Mouse (Mus musculus) brain, embryonic 18.5 days (tissue): Measurements from ENCODE around the gene Hist1h4a.
"Not testable (repeated sequence)": the region's sequence is repeated elsewhere in the genome, so short reads cannot be mapped to it uniquely, and the experiment has no call there.

Experiments used
- DNase-seq: peaks from one replicate; pipeline ENCODE4 v3.0.0-alpha.2; 2012; ENCODE audit warnings: low read depth, low spot score

The Hist1h4a gene

DNA sequence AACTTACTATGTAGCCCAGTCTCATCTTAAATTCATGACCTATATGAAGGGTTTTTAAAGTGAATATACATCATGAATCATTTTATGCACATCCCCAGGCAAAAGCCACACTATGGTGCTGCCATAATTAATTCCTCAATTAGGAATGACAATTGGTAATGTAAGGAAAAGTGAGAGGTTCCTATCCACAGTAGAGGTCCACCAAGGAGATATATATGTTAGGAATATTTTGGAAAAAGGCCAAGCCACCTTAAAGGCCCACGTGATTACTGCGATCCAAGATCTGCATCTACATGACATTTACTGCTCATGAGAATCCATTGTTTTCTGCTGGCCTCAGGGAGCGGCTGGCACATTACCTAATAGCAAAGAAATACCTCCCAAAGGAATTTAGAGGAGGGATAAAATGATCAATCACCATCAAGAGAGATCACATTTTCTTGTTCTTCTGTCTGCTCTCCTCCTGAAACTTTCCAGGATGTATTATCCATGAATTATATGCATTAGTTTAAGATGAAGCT, 1.7 kb downstream of the Hist1h4a start:
- no peak for DNase-seq

DNA sequence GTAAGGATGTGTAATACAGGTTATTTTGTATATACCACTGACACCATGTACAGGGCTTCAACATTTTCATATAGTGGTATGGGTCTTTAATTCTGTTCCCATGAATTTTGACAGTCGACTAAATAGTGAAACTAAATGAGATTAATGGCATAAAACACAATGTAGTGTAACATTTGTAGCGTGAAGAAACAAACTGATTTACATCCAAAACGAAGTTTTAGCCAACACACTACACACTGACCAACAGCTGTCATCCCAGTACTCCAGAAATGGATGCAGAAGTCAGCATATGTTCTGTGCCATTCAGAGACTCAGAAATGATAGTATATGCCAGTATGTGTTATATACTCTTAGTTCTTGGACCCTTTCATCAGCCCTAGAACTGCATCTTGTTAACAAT, 3.1 kb downstream of the Hist1h4a start:
- no peak for DNase-seq

DNA sequence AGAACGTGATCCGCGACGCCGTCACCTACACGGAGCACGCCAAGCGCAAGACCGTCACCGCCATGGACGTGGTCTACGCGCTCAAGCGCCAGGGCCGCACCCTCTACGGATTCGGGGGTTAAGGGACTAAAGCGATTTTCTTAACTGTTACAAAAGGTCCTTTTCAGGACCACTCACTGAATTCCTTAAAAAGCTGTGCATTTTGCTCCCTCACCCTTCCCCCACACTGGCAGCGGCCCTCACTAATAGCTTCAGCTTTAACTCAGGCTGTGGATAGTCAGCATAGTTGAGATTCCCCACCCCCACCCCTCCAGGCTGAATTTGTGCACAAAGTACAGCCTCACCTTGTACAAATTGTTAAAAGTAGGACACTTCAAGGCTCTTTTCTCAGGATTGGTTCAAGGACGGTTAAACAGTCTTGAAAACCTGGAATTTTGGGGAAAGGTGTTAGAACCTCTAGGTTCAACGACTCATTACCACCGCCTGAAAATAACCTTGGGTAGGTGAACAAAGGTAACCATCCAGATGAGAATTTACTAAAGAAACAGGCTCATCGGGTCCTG, 3.7 kb downstream of the Hist1h4a start:
- no peak for DNase-seq

DNA sequence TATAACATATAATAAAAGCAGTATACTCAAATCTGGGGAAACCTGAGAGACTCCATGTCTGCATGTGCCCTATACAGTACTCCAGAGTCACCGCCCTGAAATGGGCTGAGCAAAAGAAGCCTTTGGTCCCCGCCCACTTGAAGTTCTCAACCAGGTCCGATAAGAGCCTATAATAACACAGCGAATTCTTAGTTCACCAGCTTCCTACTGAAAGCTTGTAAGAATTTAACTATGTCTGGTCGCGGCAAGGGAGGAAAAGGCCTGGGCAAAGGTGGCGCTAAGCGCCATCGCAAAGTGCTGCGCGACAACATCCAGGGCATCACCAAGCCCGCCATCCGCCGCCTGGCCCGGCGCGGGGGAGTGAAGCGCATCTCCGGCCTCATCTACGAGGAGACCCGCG, 4.2 kb downstream of the Hist1h4a start, which contains the start of gene Hist1h4b:
Gene Hist1h4b, plus strand, starts transcription at position 224 of the 400 bp plus-strand sequence.
- peak; percentile 94 for DNase-seq

DNA sequence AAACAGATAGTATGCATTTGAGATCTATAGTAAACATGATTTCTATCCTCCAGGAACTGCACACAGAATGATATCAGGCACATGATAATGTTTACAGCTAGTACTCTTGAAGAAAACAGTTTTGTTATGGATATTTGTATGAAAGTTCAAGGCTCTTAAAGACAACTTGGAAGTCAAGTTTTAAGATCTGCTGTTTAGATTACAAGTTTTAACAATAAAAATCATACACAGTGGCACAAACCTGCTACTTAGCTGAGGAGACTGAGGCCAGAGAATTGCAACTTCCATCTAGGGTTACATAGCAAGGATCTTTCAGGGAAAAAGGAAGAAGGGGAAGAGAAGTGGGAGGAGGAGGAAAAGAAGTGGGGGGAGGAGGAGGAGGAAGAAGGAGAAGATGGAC, 6.0 kb downstream of the Hist1h4a start:
- no peak for DNase-seq

DNA sequence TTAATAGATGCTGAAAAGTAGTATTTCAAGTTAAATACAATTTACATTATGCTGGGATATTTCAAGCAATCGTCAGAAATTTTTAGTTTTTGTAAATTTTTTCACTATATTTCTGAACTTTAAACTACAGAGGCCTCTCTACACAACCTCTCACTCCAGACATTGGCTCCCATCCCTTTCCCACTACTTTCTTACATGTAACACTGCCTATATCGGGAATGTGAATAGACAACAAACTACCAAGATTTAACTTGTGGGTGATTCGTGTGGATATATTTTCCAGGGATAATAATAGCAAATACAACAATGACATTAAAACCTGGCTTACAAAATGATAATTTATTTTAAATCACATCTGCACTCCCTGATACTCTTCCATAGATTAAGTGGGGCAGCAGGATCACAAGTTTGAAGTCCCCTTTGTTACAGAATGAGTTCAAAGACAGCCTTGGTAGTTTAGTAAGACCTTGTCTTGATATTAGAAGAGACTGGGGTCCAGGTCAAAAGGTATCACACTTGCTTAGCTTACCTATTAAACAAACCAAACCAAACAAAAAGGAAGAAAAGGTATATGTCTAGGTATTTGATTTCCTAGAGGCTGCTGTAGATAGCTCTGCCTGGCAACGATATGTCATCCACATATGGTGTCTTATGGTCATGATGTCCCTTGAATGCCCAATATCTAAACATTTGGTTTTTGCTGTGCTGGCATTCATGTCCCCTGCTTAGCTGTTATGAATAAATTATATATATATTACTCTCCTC, 7.5 kb downstream of the Hist1h4a start:
- DNase-seq = no peak

DNA sequence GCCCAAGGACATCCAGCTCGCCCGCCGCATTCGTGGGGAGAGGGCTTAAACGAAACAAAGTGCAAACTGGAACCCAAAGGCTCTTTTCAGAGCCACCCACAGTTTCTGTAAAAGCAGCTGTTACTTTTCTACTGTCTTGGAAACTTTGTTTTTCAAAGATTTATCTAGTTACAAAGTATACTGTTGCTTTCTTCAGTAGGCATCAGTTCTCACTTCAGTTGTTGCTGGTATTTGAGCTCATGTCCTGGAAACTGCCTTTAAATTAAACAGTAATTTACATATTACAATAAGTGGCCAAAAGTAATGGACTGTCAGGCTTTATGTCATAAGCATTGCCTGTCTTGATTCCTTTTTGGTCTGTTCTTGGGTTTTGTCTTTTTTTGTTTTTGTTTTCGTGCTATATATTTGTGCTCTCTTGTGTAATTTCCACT, 8.3 kb downstream of the Hist1h4a start:
- no peak for DNase-seq

DNA sequence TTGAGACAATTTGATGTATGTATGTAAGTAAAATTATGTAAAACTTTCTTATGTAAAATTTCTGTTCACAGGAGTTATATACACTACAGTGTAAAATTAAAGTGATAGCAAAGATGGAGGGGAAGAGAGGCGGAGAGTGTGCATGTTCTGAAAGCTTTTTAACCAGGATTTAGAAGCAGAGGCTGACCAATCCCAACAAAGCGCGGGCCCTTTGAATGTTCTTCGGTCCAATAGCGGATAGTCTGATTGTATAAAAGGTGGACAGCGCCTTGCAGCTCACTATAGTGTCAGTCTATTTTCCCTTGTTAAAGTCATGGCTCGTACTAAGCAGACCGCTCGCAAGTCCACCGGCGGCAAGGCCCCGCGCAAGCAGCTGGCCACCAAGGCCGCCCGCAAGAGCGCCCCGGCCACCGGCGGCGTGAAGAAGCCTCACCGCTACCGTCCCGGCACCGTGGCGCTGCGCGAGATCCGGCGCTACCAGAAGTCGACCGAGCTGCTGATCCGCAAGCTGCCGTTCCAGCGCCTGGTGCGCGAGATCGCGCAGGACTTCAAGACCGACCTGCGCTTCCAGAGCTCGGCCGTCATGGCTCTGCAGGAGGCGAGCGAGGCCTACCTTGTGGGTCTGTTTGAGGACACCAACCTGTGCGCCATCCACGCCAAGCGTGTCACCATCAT, 8.8 kb downstream of the Hist1h4a start, which contains the start of gene Hist1h3b:
Gene Hist1h3b, plus strand, starts transcription at position 201 of the 675 bp plus-strand sequence.
- DNase-seq = not testable (repeated sequence)

DNA sequence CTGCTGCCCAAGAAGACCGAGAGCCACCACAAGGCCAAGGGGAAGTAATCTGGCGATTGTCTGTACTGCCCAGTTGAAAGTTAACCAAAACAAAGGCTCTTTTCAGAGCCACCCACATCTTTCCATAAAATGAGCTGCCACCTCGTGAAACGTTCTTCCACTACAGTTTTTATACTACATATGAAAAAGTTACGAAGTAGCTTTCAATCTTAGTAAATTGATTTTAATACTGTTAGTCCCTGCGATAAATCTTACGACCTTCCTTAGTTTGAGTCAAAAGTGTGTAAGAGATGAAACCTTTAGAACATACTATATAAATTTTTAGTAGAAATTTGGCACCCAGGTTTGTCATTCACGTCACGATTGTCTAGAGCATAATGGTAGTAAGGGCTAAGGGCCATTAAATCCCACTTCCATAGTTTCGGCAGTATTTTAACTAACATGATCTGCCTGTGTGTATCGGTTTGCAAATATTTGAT, 9.5 kb downstream of the Hist1h4a start:
- no peak for DNase-seq

DNA sequence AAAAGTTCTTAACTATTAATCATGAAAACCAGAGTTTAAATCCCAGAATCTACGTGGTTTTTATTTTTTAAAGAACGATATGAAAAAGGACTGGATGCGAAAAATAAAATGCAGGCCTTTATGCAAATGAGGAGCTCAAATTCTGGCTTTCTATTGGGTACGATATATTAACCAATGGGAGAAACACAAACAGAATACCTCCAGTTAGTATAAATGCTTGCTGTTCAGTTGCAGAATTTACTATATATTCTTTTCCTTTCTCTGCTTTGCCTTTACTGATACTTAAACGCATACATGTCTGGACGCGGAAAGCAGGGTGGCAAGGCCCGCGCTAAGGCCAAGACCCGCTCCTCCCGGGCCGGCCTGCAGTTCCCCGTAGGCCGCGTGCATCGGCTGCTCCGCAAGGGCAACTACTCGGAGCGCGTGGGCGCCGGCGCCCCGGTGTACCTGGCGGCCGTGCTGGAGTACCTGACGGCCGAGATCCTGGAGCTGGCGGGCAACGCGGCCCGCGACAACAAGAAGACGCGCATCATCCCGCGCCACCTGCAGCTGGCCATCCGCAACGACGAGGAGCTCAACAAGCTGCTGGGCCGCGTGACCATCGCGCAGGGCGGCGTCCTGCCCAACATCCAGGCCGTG, 10.1 kb downstream of the Hist1h4a start, which contains the start of gene Hist1h2ab:
Gene Hist1h2ab, plus strand, starts transcription at position 288 of the 639 bp plus-strand sequence.
- DNase-seq = not testable (repeated sequence)

DNA sequence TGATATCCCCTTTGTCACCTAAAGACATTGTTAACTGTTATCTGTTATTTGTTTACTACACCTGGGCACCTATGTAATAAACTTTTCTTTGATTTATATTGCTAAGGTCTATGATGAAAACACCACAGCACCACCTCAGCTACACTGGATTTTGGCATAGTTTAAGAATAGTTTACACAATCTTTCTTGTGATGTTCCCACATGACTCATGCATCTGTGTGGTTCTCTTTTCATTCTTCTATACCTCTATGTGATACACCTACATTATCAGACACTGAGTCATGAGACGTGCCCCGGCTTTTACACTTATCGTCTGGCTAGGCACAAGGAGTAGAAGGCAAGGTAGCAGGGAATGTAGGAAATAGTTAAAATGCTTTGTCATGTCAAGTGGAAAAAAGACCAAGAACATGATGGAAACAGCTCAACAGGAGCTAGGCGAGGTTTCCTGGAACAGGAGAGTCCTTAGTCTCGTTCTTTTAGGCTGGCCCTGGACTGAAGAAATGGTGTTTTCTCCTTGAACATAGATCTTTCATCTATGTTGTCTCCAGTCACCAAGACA, 11.4 kb downstream of the Hist1h4a start:
- no peak for DNase-seq

DNA sequence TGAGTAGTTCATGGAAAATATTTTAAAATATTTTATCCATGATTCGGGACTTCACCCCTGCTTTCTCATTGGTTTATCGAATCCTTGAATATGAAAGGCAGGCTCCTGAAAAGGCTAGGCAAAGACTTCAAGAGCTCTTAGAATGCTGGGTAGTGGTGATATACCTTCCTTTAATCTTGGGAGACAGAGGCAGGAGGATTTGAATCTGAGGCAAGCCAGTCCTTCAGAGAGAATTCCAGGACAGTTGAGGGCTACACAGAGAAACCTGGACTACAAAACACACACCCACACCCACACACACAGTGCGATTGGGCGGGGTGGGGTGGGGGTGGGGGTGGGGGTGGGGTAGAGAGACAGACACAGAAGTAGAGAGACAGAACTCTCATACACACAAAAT, 13.1 kb downstream of the Hist1h4a start:
- DNase-seq = no peak

DNA sequence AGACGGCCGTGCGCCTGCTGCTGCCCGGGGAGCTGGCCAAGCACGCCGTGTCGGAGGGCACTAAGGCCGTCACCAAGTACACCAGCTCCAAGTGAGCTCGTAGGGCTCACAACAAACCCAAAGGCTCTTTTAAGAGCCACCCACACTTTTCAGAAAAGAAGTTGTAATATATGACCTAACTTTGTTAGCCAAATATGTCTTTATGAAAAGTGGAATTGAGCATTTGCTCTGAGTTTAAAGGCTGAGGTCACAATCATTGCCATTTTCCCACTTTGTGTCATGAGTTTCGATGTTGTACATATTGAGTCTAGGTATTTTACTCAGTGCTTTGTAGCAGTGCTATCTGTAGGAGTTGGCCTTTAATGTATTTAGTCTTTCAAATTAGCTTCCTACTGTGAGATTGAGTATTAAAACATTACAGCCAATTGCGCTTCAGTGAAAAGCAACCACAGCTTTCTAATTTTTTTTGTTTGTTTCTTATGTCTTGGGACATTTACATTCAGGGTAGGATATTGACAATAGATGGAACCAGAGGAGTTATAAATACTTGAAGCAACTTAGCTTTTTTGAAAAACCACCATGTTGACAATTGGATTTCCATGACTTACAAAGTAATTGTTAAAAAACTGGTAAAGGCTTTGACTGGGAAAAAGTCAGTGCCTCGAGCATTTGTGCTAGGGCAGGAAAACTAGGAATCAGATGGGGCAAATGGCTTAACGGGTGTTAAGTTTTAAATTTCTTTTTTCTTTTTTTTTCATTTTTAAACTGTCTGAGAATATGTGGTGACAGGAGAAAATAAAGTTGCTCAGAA, 13.7 kb downstream of the Hist1h4a start:
- DNase-seq = no peak

DNA sequence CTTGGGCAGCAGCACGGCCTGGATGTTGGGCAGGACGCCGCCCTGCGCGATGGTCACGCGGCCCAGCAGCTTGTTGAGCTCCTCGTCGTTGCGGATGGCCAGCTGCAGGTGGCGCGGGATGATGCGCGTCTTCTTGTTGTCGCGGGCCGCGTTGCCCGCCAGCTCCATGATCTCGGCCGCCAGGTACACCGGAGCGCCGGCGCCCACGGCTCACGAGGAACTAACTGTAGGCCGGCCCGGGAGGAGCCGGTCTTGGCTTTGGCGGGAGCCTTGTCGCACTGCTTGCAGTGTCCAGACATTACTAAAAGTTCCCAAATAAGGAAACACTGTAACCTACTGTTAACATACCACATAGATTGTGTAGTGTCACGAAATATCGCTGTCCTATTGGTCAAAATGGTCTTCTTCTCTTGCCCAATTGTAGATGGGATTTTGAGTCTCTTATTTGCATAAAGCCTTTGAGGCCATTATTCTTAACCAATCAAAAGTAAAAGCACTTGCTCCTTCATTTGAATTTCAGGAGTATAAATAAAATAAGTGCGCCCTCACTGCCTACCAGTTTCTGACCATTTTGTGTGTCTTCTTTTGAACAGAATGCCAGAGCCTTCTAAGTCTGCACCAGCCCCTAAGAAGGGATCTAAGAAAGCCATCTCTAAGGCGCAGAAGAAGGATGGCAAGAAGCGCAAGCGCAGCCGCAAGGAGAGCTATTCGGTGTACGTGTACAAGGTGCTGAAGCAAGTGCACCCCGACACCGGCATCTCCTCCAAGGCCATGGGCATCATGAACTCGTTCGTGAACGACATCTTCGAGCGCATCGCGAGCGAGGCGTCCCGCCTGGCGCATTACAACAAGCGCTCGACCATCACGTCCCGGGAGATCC, 14.6 kb downstream of the Hist1h4a start, which contains the start of gene Hist1h2bb:
Gene Hist1h2bb, plus strand, starts transcription at position 534 of the 880 bp plus-strand sequence.
- DNase-seq = peak; percentile 91

DNA sequence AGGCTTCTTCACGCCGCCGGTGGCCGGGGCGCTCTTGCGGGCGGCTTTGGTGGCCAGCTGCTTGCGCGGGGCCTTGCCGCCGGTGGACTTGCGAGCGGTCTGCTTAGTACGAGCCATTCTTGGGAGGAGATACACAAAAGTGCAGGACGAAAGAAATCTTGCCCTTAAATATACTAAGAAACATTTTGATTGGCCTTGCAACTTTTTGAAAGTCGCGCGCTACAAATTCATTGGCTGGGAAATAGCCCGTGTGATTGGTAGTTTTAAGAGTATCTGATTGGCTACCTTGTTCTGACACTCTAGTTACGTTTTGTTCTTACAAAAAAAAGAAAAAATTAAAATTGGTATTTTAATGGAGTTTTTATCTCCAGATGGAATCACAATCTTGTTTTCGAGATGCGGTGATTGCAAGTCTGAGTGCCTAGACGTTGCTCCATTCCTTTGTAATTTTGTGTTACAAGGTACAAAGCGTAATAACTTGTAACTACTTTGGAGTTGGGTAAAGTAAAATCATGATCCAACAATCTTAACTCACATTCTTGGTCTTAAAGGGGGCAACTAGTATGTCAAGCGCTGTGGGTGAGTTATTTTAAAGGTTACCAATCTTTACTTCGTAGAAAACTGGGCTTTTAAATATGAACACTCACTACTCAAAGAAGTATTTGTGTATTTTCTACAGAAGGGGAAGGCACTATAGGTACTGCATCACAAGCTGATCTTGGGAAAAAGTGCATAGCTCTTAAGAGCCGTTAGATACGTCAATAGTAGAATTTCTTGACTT, 15.5 kb downstream of the Hist1h4a start, which contains the start of gene Hist1h3c:
Gene Hist1h3c, minus strand, starts transcription at position 222 of the 781 bp plus-strand sequence.
- no peak for DNase-seq

DNA sequence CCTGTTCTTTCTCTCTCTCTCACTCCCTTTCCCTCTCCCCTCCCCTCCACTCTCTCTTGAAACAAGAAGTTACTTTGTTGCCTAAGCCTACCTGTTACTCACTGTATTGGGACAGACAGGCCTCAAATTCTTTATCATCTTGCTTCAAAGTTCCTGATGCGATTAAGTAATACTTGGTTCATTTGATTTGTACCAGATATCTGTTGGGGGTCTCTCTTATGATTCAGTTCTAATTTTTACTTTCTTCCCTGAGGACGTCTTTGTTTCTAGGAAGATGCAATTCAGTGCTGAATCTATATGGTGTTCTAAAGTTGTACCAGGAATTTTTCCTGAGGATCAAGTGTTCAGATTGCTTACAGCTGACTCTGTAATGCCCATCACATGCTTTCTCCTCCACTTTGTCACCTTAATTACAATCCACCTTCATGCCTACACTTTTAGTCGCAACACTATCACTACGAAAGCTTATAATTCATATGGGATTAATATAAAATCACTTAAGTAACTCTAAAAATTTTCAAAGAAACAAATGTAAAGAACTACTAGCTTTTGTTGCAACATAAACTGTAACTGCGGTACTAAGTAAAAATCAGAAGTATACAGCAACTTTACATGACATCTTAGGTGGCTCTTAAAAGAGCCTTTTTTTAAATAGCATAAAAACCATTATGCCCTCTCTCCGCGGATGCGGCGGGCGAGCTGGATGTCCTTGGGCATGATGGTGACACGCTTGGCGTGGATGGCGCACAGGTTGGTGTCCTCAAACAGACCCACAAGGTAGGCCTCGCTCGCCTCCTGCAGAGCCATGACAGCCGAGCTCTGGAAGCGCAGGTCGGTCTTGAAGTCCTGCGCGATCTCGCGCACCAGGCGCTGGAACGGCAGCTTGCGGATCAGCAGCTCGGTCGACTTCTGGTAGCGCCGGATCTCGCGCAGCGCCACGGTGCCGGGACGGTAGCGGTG, 16.3 kb downstream of the Hist1h4a start:
- no peak for DNase-seq

DNA sequence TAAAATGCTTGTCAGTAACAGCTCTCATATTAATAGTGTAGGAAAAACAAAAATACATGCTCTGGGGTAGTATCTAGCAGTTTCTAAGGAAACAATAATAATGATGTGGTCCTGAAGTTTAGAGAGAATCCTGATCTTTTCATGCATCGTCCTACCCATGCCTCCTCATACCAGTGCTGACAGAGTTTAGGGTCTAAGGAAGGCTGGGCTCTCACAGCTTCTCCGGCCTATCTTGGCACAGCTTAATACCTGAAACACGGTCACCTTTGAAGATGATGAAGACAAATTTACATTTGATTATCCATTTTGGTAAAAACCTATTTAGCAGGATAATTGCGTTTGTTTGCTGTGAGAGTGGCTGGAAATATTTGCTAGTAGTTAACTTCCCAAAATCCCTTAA, 17.1 kb downstream of the Hist1h4a start:
- DNase-seq = no peak
